Mouse (Mus musculus): Measurements from ENCODE around the gene Mvp. TPM values are rescaled to one million over a fixed set of nuclear protein-coding genes. Genes with fewer than 3 reads are reported as not detected.

Gene Mvp
- polyA plus RNA-seq (2012; rRNA removed; ENCODE audit: low replicate concordance) = 90.2 and 123 TPM in 2 replicates

GRCm38 (mm10) chr7:127014320-127014719, at the start of gene Mvp:
Gene Mvp, minus strand, starts transcription at chr7:127014621.

GRCm38 (mm10) chr7:127041851-127042672, 27.6 kb upstream of the Mvp start, which contains the start of gene Kif22:
Gene Kif22, minus strand, starts transcription at chr7:127042471.

GRCm38 (mm10) chr7:127026984-127027726, 12.7 kb upstream of the Mvp start, which contains the start of gene Maz:
Gene Maz, minus strand, starts transcription at chr7:127027037.

DNA sequence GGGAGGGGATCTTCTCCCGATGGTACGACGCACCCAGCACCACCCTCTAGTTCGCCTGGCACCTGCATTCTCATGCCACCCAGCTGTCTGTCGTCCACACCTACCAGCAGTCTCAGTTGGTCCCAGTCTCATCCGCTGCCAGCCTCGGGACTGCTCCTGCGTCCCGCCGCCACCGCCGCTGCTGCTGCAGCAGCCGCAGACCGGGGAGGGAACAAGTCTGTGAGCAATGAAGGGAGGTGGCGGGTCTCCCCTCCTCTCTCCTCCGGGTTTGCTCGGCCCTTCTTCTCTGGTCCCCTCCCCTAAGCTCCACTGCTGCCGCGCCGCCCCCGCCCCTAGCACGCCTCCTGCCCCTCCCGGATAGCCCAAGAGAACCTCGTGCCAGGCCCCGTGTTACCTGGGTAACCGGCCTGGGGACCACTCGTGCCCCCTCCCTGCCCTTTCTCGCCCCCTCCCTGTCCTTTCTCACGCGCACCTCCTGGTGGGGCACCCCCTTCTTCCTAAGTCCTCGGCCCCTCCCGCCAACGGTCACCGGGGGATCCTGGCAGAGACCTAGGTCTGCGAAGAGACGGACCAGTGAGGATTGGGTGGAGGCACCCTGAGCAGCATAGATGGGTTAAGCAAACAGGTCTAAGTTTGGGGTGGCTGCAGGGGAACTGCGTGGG, 6.6 kb upstream of the Mvp start, which contains the start of the genes Gm42742 and Prrt2:
TSS of gene Gm42742 (minus strand) at position 197 of the 662 bp plus-strand sequence.
TSS of gene Prrt2 (minus strand) at position 311 of the 662 bp plus-strand sequence.

DNA sequence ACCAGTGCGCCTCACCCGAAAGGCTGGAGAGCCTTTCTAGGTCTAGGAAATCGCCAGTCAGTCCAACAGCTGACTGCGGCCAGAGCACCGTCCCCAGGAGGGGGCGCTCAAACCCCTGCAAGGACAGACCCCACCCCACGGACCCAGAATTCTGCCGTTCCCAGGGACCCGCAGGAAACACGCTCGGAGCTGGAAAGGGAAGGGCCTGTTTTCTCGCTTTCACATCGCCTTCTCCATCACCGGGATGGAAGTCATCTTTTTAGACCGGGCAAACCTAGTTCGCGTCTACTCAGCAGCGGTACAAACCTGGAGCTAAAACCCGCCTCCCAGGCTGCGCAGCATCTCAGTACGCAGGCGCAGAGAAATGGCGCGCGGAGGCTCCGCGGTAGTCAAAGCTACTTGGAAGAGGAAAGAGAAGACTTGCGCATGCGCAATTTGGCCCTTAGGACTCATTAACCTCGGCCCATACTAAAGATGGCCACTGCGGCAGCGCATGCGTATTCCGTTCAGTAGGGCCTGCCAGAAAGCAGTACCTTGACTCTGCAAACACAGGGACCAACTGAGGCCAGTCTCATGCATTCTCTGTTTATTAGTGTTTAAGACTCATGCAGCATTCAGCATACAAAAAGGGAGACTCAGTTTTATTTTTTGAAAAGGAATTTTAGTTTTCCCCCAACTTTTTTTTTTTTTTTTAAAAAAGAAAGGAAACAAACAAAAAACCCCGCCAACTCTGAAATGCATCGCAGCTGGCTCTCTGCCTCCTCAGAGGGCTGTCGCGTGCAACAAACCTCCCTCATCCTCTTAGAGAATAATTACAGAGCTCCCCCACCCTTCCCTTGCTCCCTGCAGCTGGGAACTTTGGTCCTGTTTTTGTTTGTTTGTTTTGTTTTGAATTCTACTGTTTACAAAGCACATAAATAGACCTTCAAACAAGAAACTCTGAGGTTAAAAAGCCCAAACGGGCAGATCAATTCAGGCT, 2.8 kb upstream of the Mvp start, which contains the start of gene Pagr1a:
TSS of gene Pagr1a (minus strand) at position 382 of the 979 bp plus-strand sequence.

DNA sequence TGATC, 1.9 kb upstream of the Mvp start, which contains the start of gene Pagr1b:
TSS of gene Pagr1b (minus strand) at position 4 of the 5 bp plus-strand sequence.

DNA sequence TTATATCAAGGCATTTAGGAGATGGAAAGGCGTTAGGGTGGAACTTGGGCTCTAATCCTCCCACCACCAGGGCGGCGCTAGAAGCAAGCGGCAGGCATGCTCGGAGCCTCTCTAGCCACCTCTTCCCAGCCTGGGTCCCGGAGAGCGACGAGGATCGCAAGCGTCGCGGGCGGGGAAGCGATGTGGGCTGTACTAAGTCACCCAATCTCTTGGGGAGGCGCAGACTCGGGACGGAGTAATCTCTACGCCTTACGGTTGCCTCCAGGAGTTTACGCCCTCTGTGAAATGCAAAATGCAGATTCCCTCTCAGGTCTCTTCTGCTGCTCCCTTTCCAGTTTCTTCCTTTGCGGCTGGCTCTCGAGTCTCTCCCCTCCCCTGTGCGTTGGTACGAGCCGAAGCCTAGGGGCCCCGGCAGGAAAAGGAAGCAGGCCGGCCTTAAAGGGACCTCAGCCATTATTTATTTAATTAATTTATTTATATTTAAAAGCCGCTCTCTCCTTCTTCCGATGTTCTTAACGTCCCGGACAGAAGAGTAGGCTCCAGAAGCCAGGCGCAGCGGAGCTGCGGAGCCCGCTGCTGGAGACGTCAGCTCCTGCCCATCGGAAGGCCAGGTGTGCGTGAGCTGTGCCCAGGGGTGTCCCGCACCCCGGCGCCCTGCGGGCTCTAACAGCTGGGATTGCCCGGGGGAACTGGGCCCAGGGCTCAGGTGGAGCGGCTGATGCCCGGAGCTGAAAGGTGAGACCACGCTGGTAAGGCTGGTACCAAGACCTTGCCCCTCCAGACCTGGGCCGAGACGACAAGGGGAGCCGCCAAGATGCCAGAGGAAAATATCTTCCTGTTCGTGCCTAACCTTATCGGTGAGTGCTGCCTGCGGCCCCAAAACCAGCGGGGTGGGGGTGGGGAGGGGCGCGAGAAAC, 38.2 kb downstream of the Mvp start, which contains the start of gene Cdiptos:
TSS of gene Cdiptos (minus strand) at position 149 of the 917 bp plus-strand sequence.

GRCm38 (mm10) chr7:126975893-126975949, 38.7 kb downstream of the Mvp start, which contains the start of gene Cdipt:
Gene Cdipt, plus strand, starts transcription at chr7:126975914.

GRCm38 (mm10) chr7:126949793-126950646, 64.4 kb downstream of the Mvp start, which contains the start of gene Sez6l2:
Gene Sez6l2, plus strand, starts transcription at chr7:126950563.

DNA sequence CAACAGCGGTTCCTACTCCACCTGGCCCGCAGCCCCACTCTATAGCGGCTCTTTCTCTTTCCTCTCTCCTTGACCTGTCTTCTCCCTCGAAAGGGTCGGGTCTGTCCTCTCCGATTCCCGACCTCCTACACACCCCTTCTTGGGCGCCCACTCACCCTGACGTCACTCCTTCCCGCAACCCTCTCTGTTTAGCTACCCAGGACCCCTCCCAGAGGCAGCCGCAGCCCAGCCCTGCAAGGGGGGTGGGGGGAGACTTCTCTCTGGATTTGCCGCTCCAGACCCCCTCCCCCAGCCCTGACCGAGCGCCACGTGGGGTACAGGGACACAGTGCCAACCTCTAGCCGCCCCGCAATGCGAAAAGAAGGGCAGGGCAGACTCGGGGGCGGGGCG, 65.0 kb downstream of the Mvp start, which contains the start of gene Asphd1:
TSS of gene Asphd1 (minus strand) at position 180 of the 390 bp plus-strand sequence.

Other genes with a start within 250 kb of the Mvp start
- gene Gdpd3, start 248.3 kb downstream of the Mvp start, polyA plus RNA-seq (2012; rRNA removed; ENCODE audit: low replicate concordance) = 40.1 and 57.3 TPM in 2 replicates
- 391 and 922 TPM in 2 replicates for gene Ypel3, start 237.7 kb downstream of the Mvp start, polyA plus RNA-seq (2012; rRNA removed; ENCODE audit: low replicate concordance)
- gene Tbx6, start 233.1 kb downstream of the Mvp start, polyA plus RNA-seq (2012; rRNA removed; ENCODE audit: low replicate concordance) = 11.6 and 16.3 TPM in 2 replicates
- 180 and 199 TPM in 2 replicates for gene Ppp4c, start 222.1 kb downstream of the Mvp start, polyA plus RNA-seq (2012; rRNA removed; ENCODE audit: low replicate concordance)
- 44.5 and 50.4 TPM in 2 replicates for gene Fam57b, start 217.0 kb downstream of the Mvp start, polyA plus RNA-seq (2012; rRNA removed; ENCODE audit: low replicate concordance)
- gene 4930451I11Rik, start 183.0 kb downstream of the Mvp start, polyA plus RNA-seq (2012; rRNA removed; ENCODE audit: low replicate concordance) = not detected in 2 replicates
- gene Doc2a, start 167.2 kb downstream of the Mvp start, polyA plus RNA-seq (2012; rRNA removed; ENCODE audit: low replicate concordance) = 0.04 TPM in 1 of 2 replicates, not detected in the other
- 2.8 and 3.3 TPM in 2 replicates for gene Hirip3, start 152.6 kb downstream of the Mvp start, polyA plus RNA-seq (2012; rRNA removed; ENCODE audit: low replicate concordance)
- gene Ino80e, start 152.2 kb downstream of the Mvp start, polyA plus RNA-seq (2012; rRNA removed; ENCODE audit: low replicate concordance) = 67.6 and 89.1 TPM in 2 replicates
- gene Taok2, start 129.9 kb downstream of the Mvp start, polyA plus RNA-seq (2012; rRNA removed; ENCODE audit: low replicate concordance) = 75.5 and 171 TPM in 2 replicates
- 96.1 and 130 TPM in 2 replicates for gene Tmem219, start 91.7 kb downstream of the Mvp start, polyA plus RNA-seq (2012; rRNA removed; ENCODE audit: low replicate concordance)
- gene Kctd13, start 85.7 kb downstream of the Mvp start, polyA plus RNA-seq (2012; rRNA removed; ENCODE audit: low replicate concordance) = 24.1 and 31.6 TPM in 2 replicates
- gene Asphd1, start 65.0 kb downstream of the Mvp start, polyA plus RNA-seq (2012; rRNA removed; ENCODE audit: low replicate concordance) = 0.20 and 0.35 TPM in 2 replicates
- gene Sez6l2, start 64.1 kb downstream of the Mvp start, polyA plus RNA-seq (2012; rRNA removed; ENCODE audit: low replicate concordance) = 3.1 and 3.5 TPM in 2 replicates
- gene Cdipt, start 38.7 kb downstream of the Mvp start, polyA plus RNA-seq (2012; rRNA removed; ENCODE audit: low replicate concordance) = 251 and 278 TPM in 2 replicates
- 0.82 and 3.2 TPM in 2 replicates for gene Cdiptos, start 38.5 kb downstream of the Mvp start, polyA plus RNA-seq (2012; rRNA removed; ENCODE audit: low replicate concordance)
- gene Pagr1b, start 1.9 kb upstream of the Mvp start, polyA plus RNA-seq (2012; rRNA removed; ENCODE audit: low replicate concordance) = 2.4 and 3.3 TPM in 2 replicates
- 0.93 and 1.2 TPM in 2 replicates for gene Pagr1a, start 2.7 kb upstream of the Mvp start, polyA plus RNA-seq (2012; rRNA removed; ENCODE audit: low replicate concordance)
- gene Gm42742, start 6.5 kb upstream of the Mvp start, polyA plus RNA-seq (2012; rRNA removed; ENCODE audit: low replicate concordance) = 26.4 and 46.4 TPM in 2 replicates
- gene Prrt2, start 6.6 kb upstream of the Mvp start, polyA plus RNA-seq (2012; rRNA removed; ENCODE audit: low replicate concordance) = 22.2 and 31.3 TPM in 2 replicates
- gene Maz, start 12.4 kb upstream of the Mvp start, polyA plus RNA-seq (2012; rRNA removed; ENCODE audit: low replicate concordance) = 126 and 431 TPM in 2 replicates
- gene Kif22, start 27.9 kb upstream of the Mvp start, polyA plus RNA-seq (2012; rRNA removed; ENCODE audit: low replicate concordance) = 1.8 and 2.1 TPM in 2 replicates
- gene Zg16, start 72.7 kb upstream of the Mvp start, polyA plus RNA-seq (2012; rRNA removed; ENCODE audit: low replicate concordance) = 0.34 TPM in 1 of 2 replicates, not detected in the other
- 52.3 and 188 TPM in 2 replicates for gene AI467606, start 76.7 kb upstream of the Mvp start, polyA plus RNA-seq (2012; rRNA removed; ENCODE audit: low replicate concordance)
- gene Qprt, start 107.6 kb upstream of the Mvp start, polyA plus RNA-seq (2012; rRNA removed; ENCODE audit: low replicate concordance) = 7.9 and 9.5 TPM in 2 replicates
- gene Spn, start 123.2 kb upstream of the Mvp start, polyA plus RNA-seq (2012; rRNA removed; ENCODE audit: low replicate concordance) = 27.8 and 37.7 TPM in 2 replicates
- gene Cd2bp2, start 181.4 kb upstream of the Mvp start, polyA plus RNA-seq (2012; rRNA removed; ENCODE audit: low replicate concordance) = 20.9 and 26.3 TPM in 2 replicates
- 33.9 and 43.0 TPM in 2 replicates for gene Tbc1d10b, start 193.8 kb upstream of the Mvp start, polyA plus RNA-seq (2012; rRNA removed; ENCODE audit: low replicate concordance)
- gene Mylpf, start 194.3 kb upstream of the Mvp start, polyA plus RNA-seq (2012; rRNA removed; ENCODE audit: low replicate concordance) = 1.2 and 1,692 TPM in 2 replicates
- 9.6 and 16.8 TPM in 2 replicates for gene Zfp553, start 218.4 kb upstream of the Mvp start, polyA plus RNA-seq (2012; rRNA removed; ENCODE audit: low replicate concordance)
- 75.4 and 186 TPM in 2 replicates for gene Sept1, start 218.5 kb upstream of the Mvp start, polyA plus RNA-seq (2012; rRNA removed; ENCODE audit: low replicate concordance)
- gene Zfp771, start 229.7 kb upstream of the Mvp start, polyA plus RNA-seq (2012; rRNA removed; ENCODE audit: low replicate concordance) = 47.0 and 163 TPM in 2 replicates
- gene Dctpp1, start 246.1 kb upstream of the Mvp start, polyA plus RNA-seq (2012; rRNA removed; ENCODE audit: low replicate concordance) = 48.0 and 48.7 TPM in 2 replicates

Measured in mammary gland, adult 2 months (tissue).